In the genomic region with DNA sequence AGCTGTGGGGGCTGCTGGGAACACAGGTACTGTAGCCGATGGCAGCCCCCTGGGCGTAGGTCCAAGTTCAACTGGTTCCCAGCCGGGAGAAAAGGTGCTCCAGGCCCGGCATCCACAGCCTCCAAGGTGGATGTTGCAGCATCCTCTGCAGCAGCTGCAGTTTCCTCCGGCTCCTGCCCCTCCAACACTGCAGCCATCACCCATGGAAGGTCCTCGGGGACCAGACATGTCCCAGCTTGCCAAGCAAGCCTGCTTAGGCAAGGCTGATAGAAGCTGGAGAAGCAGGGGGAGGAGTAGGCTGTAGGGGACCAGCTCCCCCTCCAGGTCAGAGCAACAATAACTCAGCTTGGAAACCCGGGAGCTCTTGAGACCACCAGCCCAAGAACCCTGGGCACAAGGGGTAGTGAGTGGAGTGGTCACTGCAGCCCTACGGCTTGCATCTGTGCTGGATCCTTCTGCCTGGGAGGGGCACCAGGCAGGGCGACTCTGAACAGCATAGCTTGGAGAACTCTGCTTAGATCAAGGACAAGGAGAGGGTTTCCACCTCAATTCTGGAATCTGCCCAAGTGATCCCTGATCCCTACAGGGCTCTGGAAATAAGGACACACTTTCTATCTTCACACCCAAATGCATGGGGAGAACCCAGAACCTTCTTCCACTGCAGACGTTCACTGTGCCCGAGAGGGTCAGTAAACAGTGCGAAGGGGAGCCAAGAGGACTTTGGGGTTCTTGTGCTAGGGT, we compare ENCODE assay signal across 8 mouse cellular contexts. TPM values are rescaled to one million over a fixed set of nuclear protein-coding genes. Genes with fewer than 3 reads are reported as not detected.
DNase-seq lines count a peak whose midpoint lies in the region; ATAC-seq and TF ChIP-seq lines count a peak whose summit lies in the region.

No protein-coding gene starts in this region.

- peaks cover 2% of the 10 kb centered on the region for H3K36me3 ChIP-seq in heart, adult 2 months (ENCODE audit: control insufficient read depth, insufficient read depth, low read length)
- peaks cover 38 to 47% of the 10 kb centered on the region in 2 experiments for H3K36me3 ChIP-seq in CH12.LX (replicated peaks in 1 of 2; ENCODE audit: control insufficient read depth in 1 of 2, insufficient read depth in 1 of 2, low read length in 1 of 2)
- H3K36me3 ChIP-seq in liver, embryonic 16.5 days (ENCODE audit: control insufficient read depth, insufficient read depth): peaks cover 30% of the 10 kb centered on the region

- TF ChIP-seq RAD21 in CH12.LX (IDR thresholded peaks at IDR 0.05; ENCODE audit: low read depth, low read length): peak; percentile 53

- TF ChIP-seq EP300 in heart, adult 2 months (IDR thresholded peaks at IDR 0.05; ENCODE audit: insufficient read depth, low read depth, low read length): no peak
- peak; percentile 65; the same call in 1 of the 2 replicates for TF ChIP-seq EP300 in CH12.LX (IDR thresholded peaks at IDR 0.05; ENCODE audit: low read length)

- dilution Hi-C loops in CH12.LX (cut with MboI; ENCODE audit: extremely low pct_ligation_motif_present, extremely low pct_unique_long_range_greater_than_20kb, low sequenced_read_pairs): no loop called here

- intact Hi-C loops in heart, adult 2 months (cut with DNase I): no loop called here

- no peaks in the 10 kb centered on the region for H3K79me2 ChIP-seq in heart, adult 2 months (replicated peaks; ENCODE audit: control insufficient read depth, insufficient read depth, low read length)
- H3K79me2 ChIP-seq in CH12.LX (replicated peaks; ENCODE audit: control insufficient read depth, extremely low read depth, insufficient read depth, poor library complexity, severe bottlenecking): peaks cover 17% of the 10 kb centered on the region

- 16% methylated on average over 12 of the region's 12 CpGs for WGBS in heart, adult 2 months
- WGBS in liver, embryonic 16.5 days (ENCODE audit: insufficient replicate concordance): 19% methylated on average over 12 of the region's 12 CpGs

- peak; percentile 24; the same call in 1 of the 2 replicates for TF ChIP-seq CTCF in heart, adult 2 months (IDR thresholded peaks at IDR 0.05)
- TF ChIP-seq CTCF in CH12.LX (conservative IDR thresholded peaks at IDR 0.05 in 1 of 2, IDR thresholded peaks at IDR 0.05 in 1 of 2; ENCODE audit: low read depth in 2 of 2, low read length in 2 of 2): peak; percentile 10 to 74; a peak in 2 of 4 replicates

- no peak overlapping the region; the same call in 1 of the 2 replicates for H3K9ac ChIP-seq in heart, adult 2 months (ENCODE audit: low read depth, low read length)
- H3K9ac ChIP-seq in CH12.LX (ENCODE audit: insufficient read depth, low read depth): peak overlapping the region; percentile 93
- peak overlapping the region; percentile 78 for H3K9ac ChIP-seq in liver, embryonic 16.5 days (ENCODE audit: low read depth, low read length)

- no peak for ATAC-seq in liver, embryonic 16.5 days (ENCODE audit: low read depth)

- H3K27ac ChIP-seq in heart, adult 2 months: no peak overlapping the region
- H3K27ac ChIP-seq in CH12.LX (ENCODE audit: insufficient read depth, low read depth): peak overlapping the region; percentile 36
- H3K27ac ChIP-seq in liver, embryonic 16.5 days (ENCODE audit: low read length): peak overlapping the region; percentile 68

- H3K4me1 ChIP-seq in heart, adult 2 months (ENCODE audit: control insufficient read depth, insufficient read depth, low read length): peaks cover 3% of the 10 kb centered on the region
- peaks cover 15 to 43% of the 10 kb centered on the region in 2 experiments for H3K4me1 ChIP-seq in CH12.LX (ENCODE audit: control insufficient read depth in 1 of 2, insufficient read depth in 2 of 2)
- peaks cover 46% of the 10 kb centered on the region for H3K4me1 ChIP-seq in liver, embryonic 16.5 days (ENCODE audit: control insufficient read depth, low read depth, low read length)

- H3K4me3 ChIP-seq in heart, adult 2 months: peak overlapping the region; percentile 45
- H3K4me3 ChIP-seq in CH12.LX (replicated peaks in 1 of 3; ENCODE audit: low read depth in 2 of 3, low read length in 2 of 3, poor library complexity in 1 of 3): peak overlapping the region; percentile 64 to 91 (median 67)
- peak overlapping the region; percentile 63 for H3K4me3 ChIP-seq in liver, embryonic 16.5 days (ENCODE audit: low read depth, low read length)

- no peak for TF ChIP-seq POLR2A in heart, adult 2 months (IDR thresholded peaks at IDR 0.05; ENCODE audit: insufficient read depth, low read depth, low read length)
- peak; percentile 48; the same call in 1 of the 2 replicates for TF ChIP-seq POLR2A in CH12.LX (IDR thresholded peaks at IDR 0.05; ENCODE audit: low read depth, low read length)

- peak in 1 of 2 experiments; percentile 27 for DNase-seq in heart, adult 2 months
- no peak for DNase-seq in heart, adult 8-10 months (ENCODE audit: low spot score)
- DNase-seq in CH12.LX (ENCODE audit: extremely low read depth): peak; percentile 86
- DNase-seq in embryo, embryonic 10 days (ENCODE audit: low spot score): peak; percentile 76
- DNase-seq in heart, postnatal 4 days: peak; percentile 47
- peak; percentile 58 for DNase-seq in thymus, postnatal 14 days
- no peak for DNase-seq in layer of hippocampus, adult 9-11 months

- peak overlapping the region; percentile 97 for H3K4me2 ChIP-seq in CH12.LX (ENCODE audit: insufficient read depth, low read depth, poor library complexity, severe bottlenecking)
- H3K4me2 ChIP-seq in liver, embryonic 16.5 days (ENCODE audit: low read depth, low read length): peak overlapping the region; percentile 95

- H3K27me3 ChIP-seq in heart, adult 2 months (ENCODE audit: control insufficient read depth, insufficient read depth, low read length): no peaks in the 10 kb centered on the region
- H3K27me3 ChIP-seq in CH12.LX (replicated peaks): no peaks in the 10 kb centered on the region
- H3K27me3 ChIP-seq in liver, embryonic 16.5 days (ENCODE audit: control insufficient read depth, insufficient read depth, low read depth, low read length): no peaks in the 10 kb centered on the region

- in situ Hi-C loops in CH12.LX (cut with MboI; ENCODE audit: low pct_ligation_motif_present, low pct_unique_long_range_greater_than_20kb, low sequenced_read_pairs): no loop called here

- H3K9me3 ChIP-seq in CH12.LX (replicated peaks; ENCODE audit: low read length): no peaks in the 10 kb centered on the region
- H3K9me3 ChIP-seq in liver, embryonic 16.5 days (replicated peaks; ENCODE audit: control insufficient read depth, low read length): no peaks in the 10 kb centered on the region

TF ChIP-seq in CH12.LX, 34 proteins besides CTCF, POLR2A, EP300 and RAD21 (continues in another document):
- TF ChIP-seq ZKSCAN1 (IDR thresholded peaks at IDR 0.05; ENCODE audit: borderline replicate concordance, low read depth, low read length): no peak
- TF ChIP-seq SIN3A (IDR thresholded peaks at IDR 0.05; ENCODE audit: low read length): peak; percentile 56; the same call in 1 of the 2 replicates
- TF ChIP-seq NELFE (IDR thresholded peaks at IDR 0.05; ENCODE audit: low read depth, low read length): no peak
- TF ChIP-seq SMC3 (IDR thresholded peaks at IDR 0.05; ENCODE audit: low read depth, low read length): peak; percentile 37
- peak; percentile 53; the same call in 1 of the 2 replicates for TF ChIP-seq MEF2A (IDR thresholded peaks at IDR 0.05; ENCODE audit: borderline replicate concordance, low read depth, low read length)
- peak; percentile 54 for TF ChIP-seq IRF4 (IDR thresholded peaks at IDR 0.05; ENCODE audit: low read depth, low read length)

RNA-seq across cellular contexts. Expression of a gene that starts 0.6 kb away (rescaled TPM):
- under 1 TPM; 0.37 to 0.70 TPM for total RNA-seq in heart, adult 2 months (2021)
- polyA plus RNA-seq in heart, adult 2 months (2012; rRNA removed): 1.8 and 2.0 TPM in 2 replicates
- total RNA-seq in heart, adult 8-10 months (2022): under 1 TPM; 0.32 to 0.62 (median 0.44) TPM
- 7.8 and 9.6 TPM in 2 replicates for total RNA-seq in CH12.LX (2012; rRNA removed)
- total RNA-seq in CH12.LX (2014; rRNA removed): 5.1 and 5.8 TPM in 2 replicates
- 21.4 and 24.9 TPM in 2 replicates for polyA plus RNA-seq in CH12.LX (2012; ENCODE audit: insufficient read length, low read depth)
- total RNA-seq in heart, postnatal 4 days (2021): 1 to 10 TPM; 5.9 to 6.4 TPM
- polyA plus RNA-seq in liver, embryonic 16.5 days (2015; fragmentation: Nextera tagmentation; extraction: Ambion mirVana): 8.8 and 9.7 TPM in 2 replicates

RNA-seq across cellular contexts. Expression of a gene that starts 3.9 kb away (rescaled TPM):
- total RNA-seq in heart, adult 2 months (2021): 100 to 1,000 TPM; 848 to 928 TPM
- polyA plus RNA-seq in heart, adult 2 months (2012; rRNA removed): 404 and 421 TPM in 2 replicates
- total RNA-seq in heart, adult 8-10 months (2022): 100 to 1,000 TPM; 796 to 941 (median 846) TPM
- 3,147 and 3,416 TPM in 2 replicates for total RNA-seq in CH12.LX (2012; rRNA removed)
- total RNA-seq in CH12.LX (2014; rRNA removed): 791 and 892 TPM in 2 replicates
- 2,025 and 2,969 TPM in 2 replicates for polyA plus RNA-seq in CH12.LX (2012; ENCODE audit: insufficient read length, low read depth)
- 1,000 to 10,000 TPM; 1,146 to 1,184 TPM for total RNA-seq in heart, postnatal 4 days (2021)
- 644 and 698 TPM in 2 replicates for polyA plus RNA-seq in liver, embryonic 16.5 days (2015; fragmentation: Nextera tagmentation; extraction: Ambion mirVana)

RNA-seq across cellular contexts. Expression of a gene that starts 5.6 kb away (rescaled TPM):
- total RNA-seq in heart, adult 2 months (2021): 10 to 100 TPM; 55.8 to 72.6 TPM
- 85.8 and 88.9 TPM in 2 replicates for polyA plus RNA-seq in heart, adult 2 months (2012; rRNA removed)
- total RNA-seq in heart, adult 8-10 months (2022): 10 to 100 TPM; 44.3 to 76.1 (median 66.5) TPM
- 16.1 and 20.8 TPM in 2 replicates for total RNA-seq in CH12.LX (2012; rRNA removed)
- 6.1 and 6.5 TPM in 2 replicates for total RNA-seq in CH12.LX (2014; rRNA removed)
- 31.5 and 32.1 TPM in 2 replicates for polyA plus RNA-seq in CH12.LX (2012; ENCODE audit: insufficient read length, low read depth)
- total RNA-seq in heart, postnatal 4 days (2021): 10 to 100 TPM; 30.5 to 32.3 TPM
- polyA plus RNA-seq in liver, embryonic 16.5 days (2015; fragmentation: Nextera tagmentation; extraction: Ambion mirVana): 18.7 and 20.7 TPM in 2 replicates

RNA-seq across cellular contexts. Expression of a gene that starts 11.7 kb away (rescaled TPM):
- 100 to 1,000 TPM; 398 to 572 TPM for total RNA-seq in heart, adult 2 months (2021)
- polyA plus RNA-seq in heart, adult 2 months (2012; rRNA removed): 597 and 669 TPM in 2 replicates
- total RNA-seq in heart, adult 8-10 months (2022): 100 to 1,000 TPM; 419 to 549 (median 431) TPM
- 8.9 and 11.7 TPM in 2 replicates for total RNA-seq in CH12.LX (2012; rRNA removed)
- total RNA-seq in CH12.LX (2014; rRNA removed): 1.5 and 2.8 TPM in 2 replicates
- 25.3 and 29.6 TPM in 2 replicates for polyA plus RNA-seq in CH12.LX (2012; ENCODE audit: insufficient read length, low read depth)
- 100 to 1,000 TPM; 118 to 127 TPM for total RNA-seq in heart, postnatal 4 days (2021)
- polyA plus RNA-seq in liver, embryonic 16.5 days (2015; fragmentation: Nextera tagmentation; extraction: Ambion mirVana): 14.9 and 15.5 TPM in 2 replicates

RNA-seq across cellular contexts. Expression of a gene that starts 14.0 kb away (rescaled TPM):
- 1 to 10 TPM; 1.0 to 1.4 TPM for total RNA-seq in heart, adult 2 months (2021)
- polyA plus RNA-seq in heart, adult 2 months (2012; rRNA removed): 1.8 and 2.6 TPM in 2 replicates
- 1 to 10 TPM in 3 of 4 experiments, under 1 TPM in 1; 0.78 to 1.7 (median 1.4) TPM for total RNA-seq in heart, adult 8-10 months (2022)
- total RNA-seq in CH12.LX (2012; rRNA removed) (not detected in 2 replicates), CH12.LX (2014; rRNA removed) (not detected in 2 replicates)
- not detected in 2 replicates for polyA plus RNA-seq in CH12.LX (2012; ENCODE audit: insufficient read length, low read depth)
- 1 to 10 TPM; 1.5 to 1.6 TPM for total RNA-seq in heart, postnatal 4 days (2021)
- polyA plus RNA-seq in liver, embryonic 16.5 days (2015; fragmentation: Nextera tagmentation; extraction: Ambion mirVana): not detected in 2 replicates

Comparison
In these comparisons a context has a peak if more than half of its experiments do, and no peak if none do; other contexts are left out.
1. DNase-seq: peak in CH12.LX (single experiment), embryo, embryonic 10 days (single experiment), heart, postnatal 4 days (single experiment) and thymus, postnatal 14 days (single experiment); none in heart, adult 8-10 months (single experiment) and layer of hippocampus, adult 9-11 months (single experiment).
2. Peak in every context shown above with its lines, with median percentiles within 50 percentile points of each other: H3K4me3 ChIP-seq.